Mouse (Mus musculus) Patski (cell line): ENCODE data around the gene Mettl7a1. TPM values are rescaled to one million over a fixed set of nuclear protein-coding genes. Genes with fewer than 3 reads are reported as not detected.
"Not testable (repeated sequence)": the region's sequence is repeated elsewhere in the genome, so short reads cannot be mapped to it uniquely, and the experiment has no call there.

Experiments
- ATAC-seq: fragments of 100-300 bp; one replicate; pipeline ENCODE4 v1.8.0; 2021
- CTCF ChIA-PET: fragments of 350-600 bp; sonication (Branson Sonifier 250); formaldehyde crosslinking; loops from one replicate; lab custom pipeline; 2022; ENCODE audit warnings: inconsistent platforms; lab: Charles Lee
- POLR2A ChIA-PET: fragments of 350-600 bp; sonication (Branson Sonifier 250); formaldehyde crosslinking; loops from one replicate; lab custom pipeline; 2022; ENCODE audit warnings: antibody characterized with exemption, inconsistent platforms; lab: Charles Lee
- DNase-seq: peaks from one replicate; pipeline ENCODE4 v3.0.0-alpha.2; 2011; ENCODE audit warnings: low read depth, low spot score
- H3K27me3 ChIP-seq: fragments of 371-371 bp; one replicate; pipeline ENCODE4 v1.5.1; 2021
- CTCF ChIP-seq: fragments of 100-300 bp; IDR thresholded peaks from one replicate; pipeline ENCODE4 v1.5.1; 2021
- in situ Hi-C: fragments of 300-500 bp; cut with MboI; formaldehyde crosslinking; loops from 3 replicates; pipeline ENCODE4 v1.11.1; 2018; ENCODE audit warnings: low pct_unique_long_range_greater_than_20kb, mixed read lengths
- polyA plus RNA-seq: library from polyadenylated mRNA; unstranded; gene quantifications from one replicate; pipeline ENCODE4 v1.2.3, GENCODE M21; 2021

Gene Mettl7a1
- polyA plus RNA-seq, 1 experiment from 2014 or later, result 567 TPM

DNA sequence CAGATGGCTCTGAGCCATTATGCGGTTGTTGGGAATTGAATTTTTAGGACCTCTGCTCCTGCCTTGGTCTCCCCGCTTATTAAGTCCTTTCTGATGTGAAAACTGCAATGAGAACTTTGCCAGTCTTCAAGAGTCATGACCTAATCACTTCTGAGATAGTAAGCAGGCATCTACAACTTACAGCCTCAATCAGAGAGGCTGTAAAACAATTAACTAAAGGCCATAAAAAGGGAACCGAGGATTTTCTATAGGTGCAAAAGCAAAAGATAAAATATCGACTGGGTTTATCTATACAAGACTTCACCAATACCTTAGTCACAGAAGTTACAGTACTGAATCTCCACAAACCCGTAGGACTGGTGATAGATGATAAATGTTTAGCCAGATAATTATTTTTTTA is 51.9 kb downstream of the Mettl7a1 start:
- ChIA-PET POLR2A (no interaction called here), CTCF (no interaction called here)
- no peaks in the 10 kb centered on the region for H3K27me3 ChIP-seq
- ATAC-seq, result no peak
- TF ChIP-seq CTCF, result no peak
- in situ Hi-C loops, result no loop called here
- no peak for DNase-seq

DNA sequence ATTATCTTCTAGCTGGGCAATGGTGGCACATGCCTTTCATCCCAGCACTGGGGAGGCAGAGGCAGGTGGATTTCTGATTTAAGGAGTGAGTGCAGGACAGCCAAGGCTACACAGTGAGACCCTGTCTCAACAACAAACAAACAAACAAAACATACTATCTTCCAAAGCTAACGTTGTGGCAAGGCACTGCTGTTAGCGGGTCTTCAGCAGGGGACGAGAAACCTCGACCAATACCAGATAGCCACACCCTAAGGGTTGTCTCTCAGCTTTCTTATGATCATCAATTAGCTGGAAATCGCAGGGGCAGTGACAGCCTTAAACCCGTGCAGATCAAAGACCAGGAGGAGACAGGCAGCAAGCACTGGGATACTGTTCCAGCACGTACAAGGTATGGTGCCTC is 60.3 kb downstream of the Mettl7a1 start, which contains the start of gene Higd1c:
TSS of gene Higd1c (plus strand) at position 301 of the 400 bp plus-strand sequence.
- DNase-seq (no peak), ATAC-seq (no peak)
- CTCF ChIA-PET, result no interaction called here
- no peaks in the 10 kb centered on the region for H3K27me3 ChIP-seq
- POLR2A ChIA-PET, result no interaction called here
- TF ChIP-seq CTCF, result no peak
- in situ Hi-C loops, result no loop called here

DNA sequence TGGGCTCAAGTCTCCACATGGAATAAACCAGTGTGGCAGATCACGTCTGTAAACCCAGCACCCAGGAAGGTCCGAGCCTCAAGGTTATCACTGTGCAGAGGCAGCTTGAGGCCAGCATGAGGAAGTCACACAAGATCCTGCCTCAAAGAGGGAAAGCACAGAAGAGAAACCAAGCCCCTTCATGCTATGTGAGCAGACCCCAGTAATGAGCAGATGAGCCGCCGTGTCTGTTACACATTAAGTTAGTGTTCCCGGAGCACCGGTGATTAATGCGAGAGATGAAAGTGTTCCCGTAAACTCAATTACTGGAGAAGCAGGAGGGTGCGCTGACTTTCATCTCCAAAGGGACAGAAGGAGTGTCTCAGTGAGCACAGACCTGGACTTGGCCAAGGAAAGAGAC is 62.0 kb downstream of the Mettl7a1 start:
- DNase-seq, CTCF ChIA-PET, ATAC-seq, in situ Hi-C loops, POLR2A ChIA-PET, H3K27me3 ChIP-seq: not testable (repeated sequence)

DNA sequence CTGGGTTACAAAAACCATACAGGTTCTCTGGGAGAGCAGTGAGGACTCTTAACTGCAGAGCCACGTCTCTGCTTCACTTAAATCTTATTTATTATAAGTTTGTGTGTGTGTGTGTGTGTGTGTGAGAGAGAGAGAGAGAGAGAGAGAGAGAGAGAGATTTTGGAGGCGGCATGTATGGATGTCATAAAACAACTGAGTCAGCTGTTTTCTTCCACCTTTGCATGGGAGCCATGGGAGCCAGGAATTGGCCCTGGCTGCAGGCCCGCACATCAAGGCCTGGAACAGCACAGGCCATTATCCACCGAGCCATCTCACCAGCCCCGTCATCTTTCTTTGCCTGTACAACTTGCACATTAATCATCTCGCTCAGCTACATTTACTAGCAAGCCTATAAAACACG is 63.2 kb downstream of the Mettl7a1 start:
- ATAC-seq, result no peak
- in situ Hi-C loops, result no loop called here
- no peaks in the 10 kb centered on the region for H3K27me3 ChIP-seq
- ChIA-PET POLR2A (interaction anchor here (1.1 kb wide), 1 partner anchor 36 kb away, joined by 3 read pairs; no protein-coding TSS in a partner anchor), CTCF (interaction anchor here (1.1 to 1.4 kb wide), 2 partner anchors 36 to 82 kb away, joined by 3 to 5 read pairs; no protein-coding TSS in a partner anchor)
- no peak for TF ChIP-seq CTCF
- DNase-seq, result no peak

DNA sequence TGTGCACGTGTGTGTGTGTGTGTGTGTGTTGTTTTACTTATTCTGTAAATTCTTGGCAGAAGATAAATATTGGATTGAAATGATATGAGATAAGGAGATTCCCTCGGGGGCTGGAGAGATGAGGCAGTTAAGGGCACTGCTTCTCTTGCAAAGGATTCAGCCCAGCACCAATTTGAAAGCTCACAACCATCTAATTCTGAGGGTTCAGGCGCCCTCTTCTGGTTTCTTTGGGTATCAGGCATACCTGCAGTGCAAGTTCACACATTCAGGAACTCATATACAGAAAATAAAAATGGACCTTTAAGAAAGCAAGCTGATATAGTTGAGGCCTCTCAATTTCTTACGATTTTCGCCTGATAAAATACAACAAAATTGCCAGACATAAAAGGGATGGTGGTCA is 71.1 kb downstream of the Mettl7a1 start:
- ChIA-PET CTCF (interaction anchor here (0.7 to 2.6 kb wide), 15 partner anchors 11 to 175 kb away, joined by 3 to 12 read pairs (median 6); partner anchors contain the start of gene Mettl7a3), POLR2A (interaction anchor here (1.2 to 2.3 kb wide), 2 partner anchors 55 to 67 kb away, joined by 4 to 7 read pairs; no protein-coding TSS in a partner anchor)
- in situ Hi-C loops, result no loop called here
- ATAC-seq (no peak), DNase-seq (no peak)
- TF ChIP-seq CTCF, result peak; percentile 87
- no peaks in the 10 kb centered on the region for H3K27me3 ChIP-seq

DNA sequence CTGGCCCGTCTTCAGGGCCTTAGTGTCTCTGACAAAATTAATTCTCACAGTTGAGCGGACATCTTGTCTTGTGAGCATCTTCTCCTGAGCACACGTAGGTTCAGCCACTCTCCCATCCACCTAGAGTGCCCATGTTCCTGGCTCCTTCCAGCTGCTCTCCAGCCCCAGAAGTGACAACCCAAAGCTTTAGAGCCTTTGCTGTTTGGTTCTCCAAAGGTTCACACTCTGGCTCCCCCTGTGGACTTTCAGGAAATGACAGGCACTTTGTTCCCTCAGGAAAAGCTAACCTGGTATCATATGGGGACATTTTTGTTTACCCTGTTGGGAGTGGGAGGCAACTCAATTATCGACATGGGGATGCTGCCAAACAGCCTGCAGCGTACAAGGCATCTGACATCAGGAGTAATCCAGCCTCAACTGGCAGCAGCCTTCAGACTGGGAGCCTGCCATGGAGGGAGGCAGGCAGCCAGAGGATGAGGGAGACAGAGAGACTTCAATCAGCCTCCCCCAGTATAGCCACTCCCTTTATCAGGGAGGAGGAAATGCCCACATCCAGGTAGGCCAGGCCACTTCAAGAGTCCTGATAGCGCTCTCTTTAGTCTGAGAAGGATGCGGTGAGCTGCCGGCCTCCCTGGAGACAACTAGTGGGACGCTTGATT is 74.0 kb downstream of the Mettl7a1 start:
- H3K27me3 ChIP-seq, CTCF ChIA-PET, DNase-seq, POLR2A ChIA-PET, in situ Hi-C loops: not testable (repeated sequence)
- peak; percentile 59 for ATAC-seq

Other genes starting within 250 kb of the Mettl7a1 start
- 61.2 TPM for gene Atf1, start 76.3 kb upstream of the Mettl7a1 start, polyA plus RNA-seq
- gene Tmprss12, start 23.3 kb upstream of the Mettl7a1 start, polyA plus RNA-seq, result not detected
- 88.9 TPM for gene Mettl7a3, start 30.8 kb downstream of the Mettl7a1 start, polyA plus RNA-seq
- 0.51 TPM for gene Methig1, start 49.0 kb downstream of the Mettl7a1 start, polyA plus RNA-seq
- 4.1 TPM for gene Mettl7a2, start 49.1 kb downstream of the Mettl7a1 start, polyA plus RNA-seq
- gene Higd1c, start 60.4 kb downstream of the Mettl7a1 start, polyA plus RNA-seq, result not detected
- 0.55 TPM for gene Gm5475, start 118.0 kb downstream of the Mettl7a1 start, polyA plus RNA-seq
- 78.4 TPM for gene Slc11a2, start 120.9 kb downstream of the Mettl7a1 start, polyA plus RNA-seq
- gene Letmd1, start 164.9 kb downstream of the Mettl7a1 start, polyA plus RNA-seq, result 52.3 TPM
- 13.7 TPM for gene Csrnp2, start 191.3 kb downstream of the Mettl7a1 start, polyA plus RNA-seq
- gene Tfcp2, start 247.9 kb downstream of the Mettl7a1 start, polyA plus RNA-seq, result 35.2 TPM